Mouse (Mus musculus) small intestine, adult 2 months (tissue): Measurements from ENCODE around the gene Trank1. TPM values are rescaled to one million over a fixed set of nuclear protein-coding genes. Genes with fewer than 3 reads are reported as not detected.

Source experiments
- H3K27ac ChIP-seq: fragments of 200-500 bp; 2 replicates; pipeline ENCODE4 v1.5.1; 2012; ENCODE audit warnings: low read depth, low read length, control low read depth, inconsistent platforms; ENCODE audit not compliant: insufficient read depth
- H3K27me3 ChIP-seq: fragments of 200-500 bp; 2 replicates; pipeline ENCODE4 v1.6.1; 2012; ENCODE audit warnings: mild to moderate bottlenecking, moderate library complexity, low read length, inconsistent platforms; ENCODE audit not compliant: control insufficient read depth, insufficient read depth
- H3K36me3 ChIP-seq: fragments of 200-500 bp; 2 replicates; pipeline ENCODE4 v1.6.1; 2012; ENCODE audit warnings: mild to moderate bottlenecking, low read length, control low read depth, inconsistent platforms; ENCODE audit not compliant: control insufficient read depth, insufficient read depth
- H3K4me1 ChIP-seq: fragments of 200-500 bp; 2 replicates; pipeline ENCODE4 v1.6.1; 2012; ENCODE audit warnings: low read length, inconsistent platforms, mixed read lengths; ENCODE audit not compliant: control insufficient read depth, insufficient read depth, insufficient read length
- H3K4me3 ChIP-seq: fragments of 200-500 bp; 2 replicates; pipeline ENCODE4 v1.5.1; 2012; ENCODE audit warnings: low read depth, mild to moderate bottlenecking, control low read depth, inconsistent platforms, low read length, moderate library complexity
- CTCF ChIP-seq: fragments of 200-500 bp; IDR thresholded peaks from 2 replicates; pipeline ENCODE4 v1.5.1; 2012; ENCODE audit warnings: low read depth, mild to moderate bottlenecking, control low read depth, inconsistent platforms, low read length, moderate library complexity, mixed read lengths; ENCODE audit not compliant: insufficient replicate concordance, insufficient read length; ENCODE audit errors: extremely low read depth
- POLR2A ChIP-seq: fragments of 200-500 bp; IDR thresholded peaks from 2 replicates; pipeline ENCODE4 v1.6.1; 2012; ENCODE audit warnings: low read depth, mild to moderate bottlenecking, control low read depth, inconsistent platforms, low read length, moderate library complexity
- WGBS: fragments of 180-500 bp; shearing (Covaris S2); methylation state at CpG from one replicate; pipeline ENCODE4 v1.1.7; 2018; 5-methylcytosine and 5-hydroxymethylcytosine counted together
- polyA plus RNA-seq: library from polyadenylated mRNA; depleted of rRNA; stranded (reverse); fragments of >200 nt; gene quantifications from 2 replicates; pipeline ENCODE4 v1.2.3, GENCODE M21; 2012

The Trank1 gene
- polyA plus RNA-seq, 1 experiment = 0.03 TPM

GRCm38 (mm10) chr9:111302196-111302831 is 9.2 kb upstream of the Trank1 start:
- Histone ChIP-seq H3K27ac (no peak overlapping the region), H3K36me3 (no peaks in the 10 kb centered on the region), H3K4me3 (no peak overlapping the region), H3K27me3 (no peaks in the 10 kb centered on the region), H3K4me1 (no peaks in the 10 kb centered on the region)
- no peak for TF ChIP-seq POLR2A
- no peak for TF ChIP-seq CTCF
- WGBS = 46% methylated on average over 12 of the region's 12 CpGs

- TF ChIP-seq POLR2A = no peak
- TF ChIP-seq CTCF = no peak
- Histone ChIP-seq H3K27me3 (no peaks in the 10 kb centered on the region), H3K36me3 (no peaks in the 10 kb centered on the region), H3K4me1 (no peaks in the 10 kb centered on the region), H3K27ac (no peak overlapping the region), H3K4me3 (no peak overlapping the region)
- 87% methylated on average over 6 of the region's 6 CpGs for WGBS
Measured at GRCm38 (mm10) chr9:111304036-111304435, 7.5 kb upstream of the Trank1 start.

- Histone ChIP-seq H3K27ac (no peak overlapping the region), H3K36me3 (no peaks in the 10 kb centered on the region), H3K27me3 (peaks cover 8% of the 10 kb centered on the region), H3K4me1 (no peaks in the 10 kb centered on the region), H3K4me3 (no peak overlapping the region)
- WGBS = 61% methylated on average over 7 of the region's 7 CpGs
- TF ChIP-seq POLR2A (no peak), CTCF (no peak)
Measured at GRCm38 (mm10) chr9:111306142-111306541, 5.4 kb upstream of the Trank1 start.

GRCm38 (mm10) chr9:111311843-111312441 is 403 bp downstream of the Trank1 start:
- Histone ChIP-seq H3K27ac (no peak overlapping the region), H3K36me3 (no peaks in the 10 kb centered on the region), H3K4me3 (peak overlapping the region; percentile 43), H3K4me1 (peaks cover 6% of the 10 kb centered on the region), H3K27me3 (peaks cover 36% of the 10 kb centered on the region)
- TF ChIP-seq POLR2A = no peak
- TF ChIP-seq CTCF = no peak
- 2% methylated on average over 76 of the region's 98 CpGs for WGBS

GRCm38 (mm10) chr9:111312442-111313141 is 1.1 kb downstream of the Trank1 start:
- H3K4me3 ChIP-seq = peak overlapping the region; percentile 35
- no peak overlapping the region for H3K27ac ChIP-seq
- TF ChIP-seq POLR2A (no peak), CTCF (no peak)
- H3K27me3 ChIP-seq = peaks cover 40% of the 10 kb centered on the region
- H3K36me3 ChIP-seq = no peaks in the 10 kb centered on the region
- H3K4me1 ChIP-seq = peaks cover 6% of the 10 kb centered on the region
- WGBS = 2% methylated on average over 55 of the region's 59 CpGs

- peaks cover 6% of the 10 kb centered on the region for H3K4me1 ChIP-seq
- H3K4me3 ChIP-seq = no peak overlapping the region
- TF ChIP-seq CTCF (no peak), POLR2A (no peak)
- peaks cover 41% of the 10 kb centered on the region for H3K27me3 ChIP-seq
- no peaks in the 10 kb centered on the region for H3K36me3 ChIP-seq
- no peak overlapping the region for H3K27ac ChIP-seq
- WGBS = 14% methylated on average over 5 of the region's 6 CpGs
Measured at GRCm38 (mm10) chr9:111313299-111313698, 1.8 kb downstream of the Trank1 start.

GRCm38 (mm10) chr9:111313793-111314192 is 2.3 kb downstream of the Trank1 start:
- 27% methylated on average over 5 of the region's 5 CpGs for WGBS
- no peak overlapping the region for H3K4me3 ChIP-seq
- peaks cover 41% of the 10 kb centered on the region for H3K27me3 ChIP-seq
- no peaks in the 10 kb centered on the region for H3K36me3 ChIP-seq
- H3K27ac ChIP-seq = no peak overlapping the region
- H3K4me1 ChIP-seq = peaks cover 6% of the 10 kb centered on the region
- TF ChIP-seq POLR2A (no peak), CTCF (no peak)
